Mouse (Mus musculus) forelimb bud, embryonic 11.5 days (tissue): ENCODE measurements at regions not wholly inside any gene's neighbourhood (a gene's known extent, or its start where the extent isn't known, plus 50 kb on each side); places are given as distances from the start of the nearest gene placed in this dataset.

Experiments
- DNase-seq: peaks from one replicate; pipeline ENCODE4 v3.0.0-alpha.2; 2012; ENCODE audit warnings: low read depth, low spot score

DNA sequence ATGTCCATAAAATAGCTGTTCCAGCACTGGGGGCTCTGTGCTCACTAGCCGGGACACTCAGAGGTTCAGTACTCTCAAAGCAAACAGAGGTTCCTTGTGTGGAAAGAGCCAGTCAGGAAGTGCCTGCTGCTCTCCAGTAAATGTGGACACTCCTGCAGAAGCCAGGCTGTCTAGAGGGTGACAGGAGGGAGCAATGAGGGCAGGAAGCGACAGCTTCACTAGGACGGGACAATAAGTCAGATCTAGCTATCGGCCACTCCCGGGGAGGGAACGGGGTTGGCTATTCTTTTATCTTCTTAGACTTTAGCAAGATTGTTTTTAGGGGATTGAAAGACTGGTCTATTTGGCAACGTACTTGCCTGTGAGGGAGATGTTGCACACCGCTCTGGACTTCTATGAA lies 154.7 kb upstream of the Klf3 start:
- no peak for DNase-seq

- no peak for DNase-seq
These were observed 151.8 kb upstream of the Klf3 start for GRCm38 (mm10) chr5:64651407-64651806.

- no peak for DNase-seq
These were observed 149.4 kb upstream of the Klf3 start for GRCm38 (mm10) chr5:64653764-64654163.

DNA sequence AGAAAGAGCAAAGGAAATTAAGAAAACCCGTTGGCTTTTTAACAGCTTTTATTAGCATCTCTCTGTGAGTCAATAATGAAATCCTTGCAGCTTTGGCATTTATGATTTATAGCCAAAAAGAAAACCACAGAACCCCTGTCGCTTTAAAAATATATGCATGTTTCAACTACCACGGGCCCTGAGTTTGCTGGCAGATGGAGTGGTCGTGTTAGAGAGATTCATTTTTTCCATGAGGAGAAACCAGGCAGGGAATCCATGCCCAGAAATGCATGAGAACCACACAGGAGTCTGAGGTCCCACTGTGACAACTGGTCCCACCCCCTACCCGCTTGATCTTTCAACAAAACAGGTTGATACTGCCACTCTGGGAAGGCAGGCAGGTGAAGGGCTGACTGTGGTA lies 147.9 kb upstream of the Klf3 start:
- no peak for DNase-seq

DNA sequence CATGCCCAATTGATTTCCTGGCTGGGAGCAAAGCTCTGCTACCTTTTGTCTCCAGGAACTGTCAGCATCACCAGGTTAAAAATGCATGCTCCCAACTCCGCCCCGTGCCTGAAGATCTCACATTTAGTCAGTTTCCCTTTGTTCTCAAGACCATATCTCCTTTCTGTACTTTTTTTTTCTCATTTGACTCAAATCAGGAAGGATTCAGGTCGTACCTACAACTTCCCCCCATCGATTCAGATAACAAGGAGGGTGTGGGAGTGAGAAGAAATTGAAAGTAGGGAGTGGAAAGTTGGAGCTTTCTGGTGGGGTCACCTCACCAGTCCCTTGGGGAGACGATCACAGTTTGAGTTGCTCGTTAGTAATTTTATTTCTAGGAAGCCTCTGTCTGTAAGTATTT lies 141.2 kb upstream of the Klf3 start:
- no peak for DNase-seq

- DNase-seq = no peak
These were observed 140.7 kb upstream of the Klf3 start for GRCm38 (mm10) chr5:64662476-64662875.

DNA sequence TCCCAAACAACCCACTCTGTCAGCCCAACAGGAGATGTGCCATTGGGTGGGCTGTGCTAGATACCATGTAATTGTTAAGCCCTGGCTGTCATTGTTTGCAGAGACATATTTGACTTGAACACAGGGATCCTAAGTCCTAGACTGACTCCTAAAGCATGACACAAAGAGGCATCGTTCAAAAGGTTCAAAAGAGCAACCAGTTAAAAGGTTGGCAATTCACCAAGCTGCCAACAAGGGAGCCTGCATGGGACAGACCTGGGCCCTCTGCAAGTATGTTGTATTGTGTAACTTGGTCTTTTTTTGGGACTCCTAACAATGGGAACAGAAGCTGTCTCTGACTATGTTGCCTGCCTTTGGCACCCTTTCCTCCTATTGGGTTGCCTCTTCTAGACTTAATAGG lies 139.4 kb upstream of the Klf3 start:
- no peak for DNase-seq

DNA sequence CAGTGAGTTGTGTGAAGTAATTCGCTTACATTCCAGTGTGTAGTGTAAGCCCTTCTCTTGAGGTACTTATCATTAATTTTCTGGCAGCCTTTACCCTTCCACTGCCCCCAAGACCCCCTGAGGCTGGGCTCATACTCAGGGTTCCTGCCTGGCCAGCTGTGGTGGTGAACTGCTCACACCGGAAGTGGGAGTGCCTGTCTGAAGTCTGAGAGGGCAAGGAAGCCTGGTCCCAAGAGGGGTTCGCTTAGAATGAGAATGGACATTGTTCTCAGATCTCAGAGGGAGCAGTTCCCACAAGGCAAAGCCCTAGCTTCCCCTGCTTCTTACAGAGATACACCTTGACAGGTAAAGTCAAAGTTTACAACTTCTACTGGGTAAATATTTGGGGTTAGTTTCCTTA lies 138.1 kb upstream of the Klf3 start:
- DNase-seq = no peak

- DNase-seq = no peak
These were observed 136.9 kb upstream of the Klf3 start for GRCm38 (mm10) chr5:64666256-64666655.

- no peak for DNase-seq
These were observed 136.1 kb upstream of the Klf3 start for GRCm38 (mm10) chr5:64667053-64667452.

DNA sequence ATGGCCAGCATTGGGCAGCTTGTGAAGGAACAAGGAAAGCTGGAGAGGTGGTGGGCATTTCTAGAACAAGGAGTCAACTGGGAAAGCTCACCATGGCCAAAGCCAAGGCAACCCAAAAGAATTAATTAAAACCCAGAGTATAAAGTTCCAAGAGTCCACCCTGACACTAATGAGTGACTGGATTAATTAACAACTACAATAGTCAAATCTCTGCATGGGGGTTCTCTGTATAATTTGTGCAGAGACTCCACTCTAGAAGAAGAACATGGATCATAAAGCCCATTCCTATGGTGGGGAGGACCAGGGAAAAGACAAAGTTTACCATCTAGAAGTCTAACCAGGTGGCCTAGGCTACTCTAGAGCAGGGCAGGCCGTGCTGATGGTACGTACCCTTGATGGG lies 129.3 kb upstream of the Klf3 start:
- no peak for DNase-seq

GRCm38 (mm10) chr5:64676214-64676945 lies 126.8 kb upstream of the Klf3 start:
- DNase-seq = no peak

GRCm38 (mm10) chr5:64676946-64677588 lies 126.1 kb upstream of the Klf3 start:
- DNase-seq = no peak

- DNase-seq = no peak
These were observed 124.5 kb upstream of the Klf3 start for GRCm38 (mm10) chr5:64678706-64679105.

- DNase-seq = no peak
These were observed 123.1 kb upstream of the Klf3 start for GRCm38 (mm10) chr5:64679996-64680625.

GRCm38 (mm10) chr5:64681161-64681560 lies 122.0 kb upstream of the Klf3 start:
- no peak for DNase-seq

- no peak for DNase-seq
These were observed 120.8 kb upstream of the Klf3 start for GRCm38 (mm10) chr5:64682326-64682845.

DNA sequence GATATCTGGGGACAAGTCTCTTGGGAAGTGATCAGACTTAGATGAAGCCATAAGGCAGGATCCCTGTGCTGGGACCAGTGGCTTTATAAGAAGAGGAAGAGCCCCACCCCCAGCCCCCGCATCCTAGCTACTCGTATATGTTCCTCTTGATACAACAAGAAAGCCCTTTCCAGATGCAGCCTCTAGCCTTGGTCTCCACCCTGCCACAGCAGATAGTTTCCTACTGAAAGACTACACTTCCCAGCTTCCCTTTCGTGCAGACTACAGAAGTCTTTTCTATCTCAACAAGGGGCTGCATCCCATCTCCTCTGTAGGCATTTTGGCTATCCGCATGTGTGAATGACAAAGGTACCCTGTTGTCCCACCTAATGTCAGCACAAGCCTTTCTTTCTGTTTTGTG lies 119.8 kb upstream of the Klf3 start:
- no peak for DNase-seq

GRCm38 (mm10) chr5:64684275-64684674 lies 118.9 kb upstream of the Klf3 start:
- DNase-seq = no peak

DNA sequence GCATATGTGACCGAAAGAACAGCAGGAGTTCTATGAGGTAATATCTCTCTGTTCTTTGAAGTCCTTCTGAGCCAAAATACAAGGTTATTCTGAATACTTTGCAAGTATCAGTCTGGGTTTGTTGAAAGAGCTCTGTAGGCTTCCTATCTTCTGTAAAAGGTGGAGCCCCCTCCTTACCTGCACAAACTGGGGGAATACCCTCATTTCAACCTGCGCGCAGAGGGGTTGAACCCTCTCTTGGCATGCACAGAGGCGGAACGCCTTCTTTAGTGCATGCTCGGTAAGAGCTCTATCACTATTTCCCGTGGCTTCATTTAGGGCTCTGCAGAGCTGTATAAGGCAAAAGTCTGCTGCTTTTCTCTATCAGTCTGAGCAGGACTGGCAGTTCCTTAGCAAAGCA lies 113.0 kb upstream of the Klf3 start:
- DNase-seq = no peak

GRCm38 (mm10) chr5:64691406-64692100 lies 111.6 kb upstream of the Klf3 start:
- no peak for DNase-seq

- no peak for DNase-seq
These were observed 110.9 kb upstream of the Klf3 start for GRCm38 (mm10) chr5:64692335-64692734.
